Mouse (Mus musculus) ES-E14 (cell line): ENCODE measurements around the gene Rfx1.

Experiments used
- CHD2 ChIP-seq: IDR thresholded peaks from 2 replicates; pipeline ENCODE4 v1.6.1; 2014; ENCODE audit warnings: mild to moderate bottlenecking, low read depth, low read length, inconsistent platforms
- HCFC1 ChIP-seq: IDR thresholded peaks from 2 replicates; pipeline ENCODE4 v1.6.1; 2012; ENCODE audit warnings: low read length, inconsistent platforms, borderline replicate concordance; ENCODE audit not compliant: insufficient read depth
- MAFK ChIP-seq: IDR thresholded peaks from 2 replicates; pipeline ENCODE4 v1.6.1; 2014; ENCODE audit warnings: mild to moderate bottlenecking, low read depth, low read length, inconsistent platforms; ENCODE audit not compliant: insufficient read depth
- ZC3H11A ChIP-seq: IDR thresholded peaks from 2 replicates; pipeline ENCODE4 v1.6.1; 2012; ENCODE audit warnings: low read depth, mild to moderate bottlenecking, inconsistent platforms, low read length, borderline replicate concordance
- ZNF384 ChIP-seq: IDR thresholded peaks from 2 replicates; pipeline ENCODE4 v1.6.1; 2012; ENCODE audit warnings: low read depth, low read length, inconsistent platforms

GRCm38 (mm10) chr8:84070241-84070640 is 3.6 kb downstream of the Rfx1 start:
- TF ChIP-seq HCFC1 (no peak), CHD2 (no peak), ZC3H11A (no peak), MAFK (no peak), ZNF384 (no peak)
